ENCODE assay signal across 15 mouse cellular contexts in genomic region chr5:137590507-137590906, GRCm38 (mm10). TPM values are rescaled to one million over a fixed set of nuclear protein-coding genes. Genes with fewer than 3 reads are reported as not detected.
"Had no signal": no experiment of that assay in that cellular context is flagged by ENCODE, and none has a peak within 500 bp of the region (broad histone marks: within the 10 kb centered on the region; RNA-seq: fewer than 3 reads in every experiment).

No protein-coding gene starts in this region.

- DNase-seq: gastrocnemius, postnatal 10 days; gastrocnemius, postnatal 25 days; heart, adult 2 months; heart, postnatal 14 days; heart, postnatal 36 days; kidney, adult 11 months; kidney, adult 2 months; kidney, adult 9 months; kidney, postnatal 14 days; kidney, postnatal 36 days had no signal

RNA-seq across cellular contexts. Expression of gene Tfr2, which starts 20.9 kb away (rescaled TPM):
- total RNA-seq: gastrocnemius, postnatal 25 days; heart, postnatal 14 days; heart, postnatal 36 days had no signal

RNA-seq across cellular contexts. Expression of gene Pcolce, which starts 23.1 kb away (rescaled TPM):
- total RNA-seq: hematopoietic stem cell, adult 5-6 weeks had no signal

RNA-seq across cellular contexts. Expression of gene Actl6b, which starts 37.2 kb away (rescaled TPM):
- total RNA-seq: gastrocnemius, adult 18-20 months; gastrocnemius, postnatal 25 days; gastrocnemius, postnatal 4 days; granulocyte monocyte progenitor cell, adult 5-6 weeks; heart, adult 2 months; heart, postnatal 14 days; heart, postnatal 36 days; hematopoietic stem cell, adult 5-6 weeks; liver, adult 2 months had no signal

RNA-seq across cellular contexts. Expression of gene Fbxo24, which starts 38.3 kb away (rescaled TPM):
- total RNA-seq: granulocyte monocyte progenitor cell, adult 5-6 weeks; hematopoietic stem cell, adult 5-6 weeks; liver, adult 2 months had no signal
